Mouse (Mus musculus) kidney, postnatal 0 days (tissue): Measurements from ENCODE around the gene Foxo4. TPM values are rescaled to one million over a fixed set of nuclear protein-coding genes. Genes with fewer than 3 reads are reported as not detected.

Source experiments
- ATAC-seq: fragments of 200-750 bp; cut with Nextera tagmentation; replicated peaks from 2 replicates; pipeline ENCODE4 v1.8.0; 2017; ENCODE audit warnings: low read depth, moderate number of reproducible peaks, moderate TSS enrichment, moderate library complexity; ENCODE audit not compliant: low FRiP score
- DNase-seq: peaks from one replicate; pipeline ENCODE4 v3.0.0-alpha.2; 2016; ENCODE audit warnings: low spot score
- H3K27ac ChIP-seq: fragments of 300-500 bp; sonication (generic); 2 replicates; pipeline ENCODE4 v1.5.1; 2014; ENCODE audit warnings: mild to moderate bottlenecking
- H3K27me3 ChIP-seq: fragments of 300-500 bp; sonication (generic); 2 replicates; pipeline ENCODE4 v1.6.1; 2014; ENCODE audit warnings: low read length, mixed read lengths; ENCODE audit not compliant: insufficient read depth
- H3K36me3 ChIP-seq: fragments of 300-500 bp; sonication (generic); 2 replicates; pipeline ENCODE4 v1.6.1; 2014; ENCODE audit warnings: low read length, mixed read lengths; ENCODE audit not compliant: insufficient read depth
- H3K4me1 ChIP-seq: fragments of 300-500 bp; sonication (generic); replicated peaks from 2 replicates; pipeline ENCODE4 v1.6.1; 2014; ENCODE audit warnings: antibody characterized with exemption, low read length, mixed read lengths; ENCODE audit not compliant: insufficient read depth
- H3K4me2 ChIP-seq: fragments of 300-500 bp; sonication (generic); 2 replicates; pipeline ENCODE4 v1.6.1; 2014; ENCODE audit warnings: mild to moderate bottlenecking, low read length, moderate library complexity, mixed read lengths
- H3K4me3 ChIP-seq: fragments of 300-500 bp; sonication (generic); replicated peaks from 2 replicates; pipeline ENCODE4 v1.5.1; 2014; ENCODE audit warnings: low read depth, low read length
- H3K9ac ChIP-seq: fragments of 300-500 bp; sonication (generic); 2 replicates; pipeline ENCODE4 v1.6.1; 2014; ENCODE audit warnings: low read depth, low read length
- H3K9me3 ChIP-seq: fragments of 300-500 bp; sonication (generic); replicated peaks from 2 replicates; pipeline ENCODE4 v1.6.1; 2016; ENCODE audit warnings: low read length, inconsistent platforms, mixed read lengths
- CTCF ChIP-seq: IDR thresholded peaks from 2 replicates; pipeline ENCODE4 v1.5.1; 2016; ENCODE audit warnings: antibody characterized with exemption, low read depth, mild to moderate bottlenecking, moderate library complexity
- WGBS: fragments of 180-500 bp; shearing (Covaris S2); extraction: QIAGEN DNeasy Blood & Tissue Kit; methylation state at CpG from one replicate; pipeline ENCODE4 v1.1.7; 2014; 5-methylcytosine and 5-hydroxymethylcytosine counted together
- polyA plus RNA-seq: library from polyadenylated mRNA; unstranded; fragments of >200 nt; fragmentation: Nextera tagmentation; extraction: Ambion mirVana; gene quantifications from 2 replicates; pipeline ENCODE4 v1.2.1, GENCODE M21; 2015

Gene Foxo4
- polyA plus RNA-seq, 1 experiment from 2014 or later: 2.8 TPM

DNA sequence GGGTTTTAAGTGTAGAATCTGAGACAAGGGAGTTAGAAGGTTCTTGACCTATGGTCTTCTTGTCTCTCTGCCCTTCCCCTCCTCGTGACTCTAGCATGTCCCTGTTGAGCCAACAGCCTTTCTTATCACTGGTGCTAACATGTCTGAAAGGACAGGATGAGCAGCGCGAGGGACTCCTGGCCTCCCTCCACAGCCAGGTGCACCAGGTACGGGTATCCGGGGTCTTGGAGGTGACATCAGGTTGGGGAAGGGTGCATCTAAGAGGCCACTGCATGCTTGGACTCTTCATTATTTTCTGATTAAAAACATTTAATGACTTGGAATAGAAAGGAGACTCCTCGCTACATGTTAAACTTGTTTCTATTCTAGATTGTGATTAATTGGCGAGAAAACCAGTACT is 34.7 kb downstream of the Foxo4 start:
- no peak for ATAC-seq
- no peak for DNase-seq
- peaks cover 27% of the 10 kb centered on the region; the same call in 1 of the 2 replicates for H3K36me3 ChIP-seq
- H3K4me2 ChIP-seq: no peak overlapping the region
- 91% methylated on average over 7 of the region's 7 CpGs for WGBS
- no peaks in the 10 kb centered on the region for H3K4me1 ChIP-seq
- no peaks in the 10 kb centered on the region for H3K27me3 ChIP-seq
- H3K9ac ChIP-seq: no peak overlapping the region
- no peak overlapping the region for H3K27ac ChIP-seq
- no peaks in the 10 kb centered on the region for H3K9me3 ChIP-seq
- no peak overlapping the region for H3K4me3 ChIP-seq
- TF ChIP-seq CTCF: no peak

DNA sequence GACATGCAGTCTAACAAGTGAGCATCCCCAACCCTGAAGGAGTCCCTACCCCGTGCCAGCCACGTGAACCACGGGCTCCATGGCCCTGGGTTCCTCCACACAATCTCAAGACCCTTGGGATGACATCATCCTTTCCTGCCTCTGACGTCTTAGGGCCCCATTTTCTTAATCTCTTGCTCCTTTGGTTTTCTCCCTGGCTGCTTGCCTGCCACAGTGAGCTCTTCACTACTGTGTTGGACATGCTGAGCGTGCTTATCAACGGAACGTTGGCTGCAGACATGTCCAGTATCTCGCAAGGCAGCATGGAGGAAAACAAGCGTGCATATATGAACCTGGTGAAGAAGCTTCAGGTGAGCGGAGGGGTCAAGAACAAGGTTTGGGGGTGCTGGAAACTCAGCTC is 35.8 kb downstream of the Foxo4 start:
- H3K36me3 ChIP-seq: peaks cover 25% of the 10 kb centered on the region; the same call in 1 of the 2 replicates

GRCm38 (mm10) chrX:101299055-101299454 is 44.7 kb downstream of the Foxo4 start, which contains the start of gene Nlgn3:
Gene Nlgn3, plus strand, starts transcription at chrX:101299168.
- 31% methylated on average over 18 of the region's 24 CpGs for WGBS
- no peaks in the 10 kb centered on the region for H3K4me1 ChIP-seq
- H3K4me2 ChIP-seq: peak within 1 kb of the TSS; percentile 53
- TF ChIP-seq CTCF: no peak
- H3K36me3 ChIP-seq: no peaks in the 10 kb centered on the region
- no peak for DNase-seq
- no peak within 1 kb of the TSS for H3K27ac ChIP-seq
- peak within 1 kb of the TSS; percentile 18 for H3K4me3 ChIP-seq
- no peaks in the 10 kb centered on the region for H3K9me3 ChIP-seq
- 0 out of 2 replicates have a peak, but pooled peaks have one; percentile 23 for ATAC-seq
- H3K9ac ChIP-seq: 0 out of 2 replicates have a peak within 1 kb of the TSS, but pooled peaks have one; percentile 18
- no peaks in the 10 kb centered on the region for H3K27me3 ChIP-seq

More for the DNA sequence above, 35.8 kb downstream of the Foxo4 start:
- Histone ChIP-seq H3K4me2 (no peak overlapping the region), H3K9ac (no peak overlapping the region), H3K4me3 (no peak overlapping the region), H3K4me1 (no peaks in the 10 kb centered on the region), H3K27me3 (no peaks in the 10 kb centered on the region), H3K27ac (no peak overlapping the region), H3K9me3 (no peaks in the 10 kb centered on the region)
- 87% methylated on average over 10 of the region's 10 CpGs for WGBS
- ATAC-seq: no peak
- TF ChIP-seq CTCF: no peak
- DNase-seq: no peak

DNA sequence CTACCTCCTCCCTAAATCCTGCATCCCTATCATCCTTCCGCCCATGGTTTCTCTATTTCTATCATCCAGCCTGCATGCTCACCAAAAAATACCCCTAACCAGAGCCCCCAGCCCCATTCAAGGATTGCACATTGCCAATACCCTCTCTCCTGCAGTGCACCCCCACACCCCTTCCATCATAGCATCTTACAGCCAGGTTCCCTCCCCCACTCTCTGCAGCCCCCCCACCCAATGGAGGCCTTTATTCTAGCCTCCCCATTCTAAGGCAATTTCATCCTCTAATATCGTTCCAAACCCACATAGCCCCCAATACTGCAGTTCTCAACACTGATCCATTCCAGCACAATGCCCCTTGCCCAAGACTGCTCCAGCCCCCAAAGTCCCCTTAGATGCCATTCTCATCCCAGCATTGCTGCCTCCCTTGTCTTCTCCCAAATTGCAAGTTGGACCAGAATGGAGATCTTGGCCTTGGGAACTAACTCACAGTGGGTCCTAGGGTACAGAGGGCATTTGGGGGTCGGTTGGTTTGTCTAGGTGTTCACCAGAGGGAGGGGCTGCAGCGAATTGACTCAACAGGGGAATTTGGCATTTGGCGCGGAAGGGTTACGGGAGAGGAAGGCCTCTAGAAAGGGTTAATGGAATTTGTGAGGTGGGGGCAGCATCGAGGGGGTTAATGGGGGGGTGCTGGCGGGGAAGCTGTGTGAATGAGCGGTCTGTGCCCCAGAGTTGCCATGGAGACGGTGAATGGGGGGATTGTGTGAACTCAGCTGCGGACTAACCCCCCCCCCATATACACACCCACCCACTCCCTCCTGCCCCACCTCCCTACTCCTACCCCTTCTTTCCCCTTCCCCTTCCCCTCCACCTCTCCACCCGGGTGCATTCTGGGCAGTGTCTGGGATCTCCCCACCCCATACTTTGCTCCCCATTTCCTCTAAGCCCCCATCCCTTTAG is 45.4 kb downstream of the Foxo4 start:
- DNase-seq: no peak

DNA sequence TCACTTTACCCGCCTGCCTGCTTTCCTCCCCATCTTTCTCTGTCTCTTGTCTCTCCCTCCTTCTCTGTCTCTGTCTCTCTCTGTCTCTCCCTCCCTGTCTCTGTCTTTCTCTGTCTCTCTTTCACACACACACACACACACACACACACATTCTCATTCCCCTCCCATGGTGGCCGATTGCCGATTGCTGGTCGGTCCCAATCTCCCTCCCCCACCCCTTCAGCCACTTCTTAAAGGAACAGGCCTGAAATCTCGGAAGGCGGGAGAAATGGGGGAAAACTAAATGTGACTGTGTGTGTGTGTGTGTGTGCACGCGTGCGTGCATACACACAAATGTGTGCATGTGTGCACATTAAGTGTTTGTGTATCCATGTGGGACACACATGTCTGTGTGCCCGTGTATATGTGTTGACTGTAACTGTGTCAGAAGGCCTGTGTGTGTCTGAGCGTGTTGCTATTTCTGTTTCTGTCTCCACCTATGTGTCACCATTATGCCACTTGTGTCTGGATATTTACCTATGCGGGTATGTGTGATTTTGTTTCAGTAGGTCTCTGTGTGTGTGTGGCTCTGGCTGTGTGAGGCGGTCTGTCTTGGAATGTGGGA is 46.2 kb downstream of the Foxo4 start:
- H3K9ac ChIP-seq: no peak overlapping the region
- no peak for TF ChIP-seq CTCF
- DNase-seq (no peak), ATAC-seq (no peak)
- no peaks in the 10 kb centered on the region for H3K36me3 ChIP-seq
- peak overlapping the region; percentile 53 for H3K4me2 ChIP-seq
- no peaks in the 10 kb centered on the region for H3K9me3 ChIP-seq
- H3K4me3 ChIP-seq: peak overlapping the region; percentile 18
- WGBS: 54% methylated on average over 13 of the region's 13 CpGs
- no peaks in the 10 kb centered on the region for H3K27me3 ChIP-seq
- H3K4me1 ChIP-seq: no peaks in the 10 kb centered on the region
- no peak overlapping the region for H3K27ac ChIP-seq

More for the DNA sequence above, 45.4 kb downstream of the Foxo4 start:
- peak overlapping the region; percentile 18 for H3K4me3 ChIP-seq
- H3K4me2 ChIP-seq: peak overlapping the region; percentile 53
- H3K4me1 ChIP-seq: no peaks in the 10 kb centered on the region
- H3K9me3 ChIP-seq: no peaks in the 10 kb centered on the region
- H3K9ac ChIP-seq: 0 out of 2 replicates have a peak overlapping the region, but pooled peaks have one; percentile 18
- peak; percentile 37; the same call in 1 of the 2 replicates for ATAC-seq
- H3K27me3 ChIP-seq: no peaks in the 10 kb centered on the region
- TF ChIP-seq CTCF: no peak
- WGBS: 36% methylated on average over 13 of the region's 13 CpGs
- H3K36me3 ChIP-seq: no peaks in the 10 kb centered on the region
- no peak overlapping the region for H3K27ac ChIP-seq

GRCm38 (mm10) chrX:101301654-101302053 is 47.3 kb downstream of the Foxo4 start:
- H3K27ac ChIP-seq: no peak overlapping the region
- H3K4me3 ChIP-seq: no peak overlapping the region
- no peaks in the 10 kb centered on the region for H3K4me1 ChIP-seq
- ATAC-seq (no peak), DNase-seq (no peak)
- TF ChIP-seq CTCF: no peak
- no peaks in the 10 kb centered on the region for H3K27me3 ChIP-seq
- H3K9ac ChIP-seq: no peak overlapping the region
- no peak overlapping the region for H3K4me2 ChIP-seq
- WGBS: 87% methylated on average over 9 of the region's 9 CpGs
- no peaks in the 10 kb centered on the region for H3K9me3 ChIP-seq
- no peaks in the 10 kb centered on the region for H3K36me3 ChIP-seq
